Mouse (Mus musculus): Measurements from ENCODE around the gene Pigk. TPM values are rescaled to one million over a fixed set of nuclear protein-coding genes. Genes with fewer than 3 reads are reported as not detected.

The Pigk gene
- total RNA-seq, 4 experiments from 2014 or later = 21.7 to 26.6 (median 23.0) TPM

- no peak for DNase-seq (ENCODE audit: low spot score)
These were observed 182.2 kb downstream of the Pigk start for GRCm38 (mm10) chr3:152896111-152896510.

- no peak for DNase-seq (ENCODE audit: low spot score)
These were observed 183.3 kb downstream of the Pigk start for GRCm38 (mm10) chr3:152897196-152897595.

DNA sequence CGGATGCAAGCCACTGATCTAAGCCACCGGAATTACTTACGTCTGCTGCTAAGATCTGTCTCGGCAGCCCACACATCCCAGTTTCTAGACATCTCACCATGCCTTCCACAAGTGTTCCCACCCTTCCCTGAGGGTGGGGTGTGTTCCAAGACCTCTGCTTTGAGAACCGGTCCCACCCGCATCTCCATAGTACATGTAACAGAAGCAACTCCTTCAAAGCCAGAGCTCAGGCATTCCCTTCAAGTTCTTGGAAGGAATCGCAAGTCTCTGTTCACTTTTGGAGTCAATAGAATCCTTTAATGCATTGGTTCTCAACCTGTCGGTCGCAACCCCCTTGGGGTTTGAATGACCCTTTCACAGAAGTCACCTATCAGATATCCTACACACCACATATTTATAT, 185.0 kb downstream of the Pigk start:
- DNase-seq (ENCODE audit: low spot score) = no peak

DNA sequence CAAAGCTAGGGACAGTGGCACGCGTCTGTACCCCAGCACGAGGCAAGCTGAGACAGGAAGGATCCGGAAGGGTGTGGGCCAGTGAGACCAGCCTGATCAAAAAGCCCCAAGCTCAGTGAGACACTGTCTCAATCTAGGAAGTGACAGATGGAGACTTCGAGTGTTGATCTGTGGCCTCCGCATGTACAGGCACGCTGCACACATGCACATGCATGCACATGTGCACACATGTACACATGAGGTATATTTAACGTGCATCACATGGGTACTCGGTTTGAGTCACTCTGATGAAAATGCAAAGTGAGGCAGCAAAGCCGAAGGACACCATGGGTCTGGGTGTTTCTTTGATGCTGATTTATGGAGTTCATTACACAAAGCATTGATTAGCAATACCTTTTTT, 191.1 kb downstream of the Pigk start:
- no peak for DNase-seq (ENCODE audit: low spot score)

DNA sequence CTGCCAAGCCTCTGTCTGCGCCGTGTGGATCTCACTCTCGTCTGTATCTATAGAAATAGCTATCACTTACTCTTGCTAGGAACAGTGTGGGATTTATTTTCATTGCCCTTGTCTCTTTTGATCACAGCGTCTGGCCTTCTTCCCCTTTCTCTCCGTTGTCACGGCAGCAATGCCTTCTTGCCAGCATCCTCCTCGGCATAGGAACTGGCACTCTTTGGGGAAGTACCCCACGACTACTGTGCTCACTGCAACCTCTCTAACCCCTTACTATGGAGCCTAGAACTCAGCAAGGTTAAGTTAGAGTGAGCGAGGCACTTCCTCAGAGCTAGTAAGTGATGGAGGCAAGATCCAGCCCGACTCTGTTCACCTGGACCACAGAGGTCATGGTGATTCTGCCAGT, 191.9 kb downstream of the Pigk start:
- no peak for DNase-seq (ENCODE audit: low spot score)

GRCm38 (mm10) chr3:152907087-152907486, 193.2 kb downstream of the Pigk start:
- no peak for DNase-seq (ENCODE audit: low spot score)

GRCm38 (mm10) chr3:152907683-152908082, 193.8 kb downstream of the Pigk start:
- no peak for DNase-seq (ENCODE audit: low spot score)

DNA sequence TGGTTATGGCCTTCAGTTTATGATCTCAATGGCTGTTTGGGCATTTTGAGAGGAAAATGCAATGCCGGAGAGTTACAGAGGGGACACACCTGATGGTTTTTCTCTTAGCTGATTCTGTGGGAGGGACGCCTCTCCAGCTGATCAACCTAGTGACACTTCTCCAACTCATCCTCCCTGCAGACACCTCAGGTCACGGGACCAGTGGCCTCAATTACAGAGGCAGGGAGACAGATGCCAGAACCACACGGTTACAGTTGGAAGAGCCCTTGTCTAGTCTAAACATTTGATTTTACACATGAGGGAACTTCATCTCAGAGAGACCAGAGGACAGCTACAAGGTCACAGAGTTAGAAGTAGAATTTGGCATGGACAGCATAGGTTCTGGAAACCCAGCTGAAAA, 197.7 kb downstream of the Pigk start:
- no peak for DNase-seq (ENCODE audit: low spot score)

- DNase-seq (ENCODE audit: low spot score) = peak; percentile 17
These were observed 198.6 kb downstream of the Pigk start for GRCm38 (mm10) chr3:152912216-152913101.

GRCm38 (mm10) chr3:152913150-152913549, 199.2 kb downstream of the Pigk start:
- DNase-seq (ENCODE audit: low spot score) = no peak

GRCm38 (mm10) chr3:152913625-152914024, 199.7 kb downstream of the Pigk start:
- DNase-seq (ENCODE audit: low spot score) = no peak

DNA sequence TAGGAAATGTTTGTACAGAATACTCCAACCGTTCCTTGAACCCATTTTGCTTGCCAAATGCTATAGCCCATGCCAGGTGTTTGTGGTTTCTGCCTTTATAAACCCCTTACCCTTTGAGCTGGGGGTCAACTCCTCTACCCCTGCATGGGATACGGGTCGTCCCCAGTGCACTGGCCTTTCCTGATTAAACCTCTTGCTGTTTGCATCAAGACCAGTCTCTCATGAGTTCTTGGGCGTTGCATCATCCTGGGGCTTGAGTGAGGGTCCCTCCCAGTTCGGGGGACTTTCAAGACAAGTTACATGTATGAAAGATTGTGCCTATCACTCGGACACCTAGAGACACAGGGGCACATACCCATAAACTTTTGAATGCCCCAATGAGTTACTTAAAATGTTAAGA, 200.5 kb downstream of the Pigk start:
- no peak for DNase-seq (ENCODE audit: low spot score)

- DNase-seq (ENCODE audit: low spot score) = no peak
These were observed 203.7 kb downstream of the Pigk start for GRCm38 (mm10) chr3:152917579-152917978.

DNA sequence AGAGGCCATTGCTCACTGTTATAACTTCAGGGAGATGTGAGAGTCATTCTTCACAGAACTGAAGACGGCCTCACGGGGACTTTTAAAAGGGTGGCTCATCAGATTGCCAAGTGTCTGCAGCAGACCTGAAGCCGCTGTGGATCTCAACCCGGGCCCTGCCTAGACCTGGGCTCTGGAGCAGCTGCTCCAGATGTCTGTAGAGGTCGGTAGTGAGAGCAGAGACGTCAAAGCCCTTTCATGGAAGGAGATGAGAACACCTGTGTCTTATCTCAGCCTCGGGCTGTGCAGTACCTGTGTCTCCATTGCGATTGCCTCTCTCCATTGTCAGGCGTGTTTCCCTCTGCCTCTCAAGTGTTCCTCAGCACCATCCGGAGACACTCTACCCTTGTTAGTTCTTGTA, 205.2 kb downstream of the Pigk start:
- DNase-seq (ENCODE audit: low spot score) = no peak

- DNase-seq (ENCODE audit: low spot score) = no peak
These were observed 206.5 kb downstream of the Pigk start for GRCm38 (mm10) chr3:152920365-152920764.

GRCm38 (mm10) chr3:152923530-152923929, 209.6 kb downstream of the Pigk start:
- no peak for DNase-seq (ENCODE audit: low spot score)

DNA sequence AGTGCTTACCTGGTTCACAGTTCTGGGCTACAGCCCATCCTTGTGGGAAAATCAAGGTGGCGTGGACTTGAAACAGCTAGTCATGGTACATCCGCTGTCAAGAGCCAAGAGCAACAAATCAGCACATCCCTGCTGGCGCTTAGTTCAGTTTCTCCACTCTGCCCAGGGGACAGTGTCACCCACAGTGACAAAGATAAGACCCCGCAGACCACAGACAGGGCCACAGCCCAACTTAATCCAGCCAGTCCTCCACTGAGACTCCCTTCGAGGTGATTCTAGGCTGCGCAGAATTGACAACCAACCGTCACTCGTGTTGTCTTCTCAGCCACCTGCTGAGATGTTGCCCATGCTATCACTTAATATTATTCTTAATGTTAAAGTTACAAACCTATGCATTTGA, 211.5 kb downstream of the Pigk start:
- no peak for DNase-seq (ENCODE audit: low spot score)

DNA sequence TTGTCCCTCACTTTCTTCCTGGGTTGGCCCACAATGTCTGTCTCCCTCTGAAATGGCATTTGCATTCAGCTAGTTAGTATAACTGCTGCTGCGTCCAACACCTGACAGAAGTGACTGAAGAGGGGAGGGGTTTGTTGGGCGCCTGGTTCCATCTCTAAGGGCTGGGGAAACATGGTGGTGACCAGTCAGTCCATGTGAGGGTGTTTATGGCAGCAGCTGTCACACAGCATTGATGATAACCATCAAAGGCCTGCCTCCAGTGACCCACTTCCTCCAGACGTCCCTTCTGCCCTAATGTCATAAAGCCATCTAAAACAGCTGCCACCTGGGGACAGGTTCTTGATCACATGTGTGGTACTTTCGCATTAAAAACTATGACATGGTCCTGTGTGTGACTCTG, 212.3 kb downstream of the Pigk start:
- DNase-seq (ENCODE audit: low spot score) = no peak

DNA sequence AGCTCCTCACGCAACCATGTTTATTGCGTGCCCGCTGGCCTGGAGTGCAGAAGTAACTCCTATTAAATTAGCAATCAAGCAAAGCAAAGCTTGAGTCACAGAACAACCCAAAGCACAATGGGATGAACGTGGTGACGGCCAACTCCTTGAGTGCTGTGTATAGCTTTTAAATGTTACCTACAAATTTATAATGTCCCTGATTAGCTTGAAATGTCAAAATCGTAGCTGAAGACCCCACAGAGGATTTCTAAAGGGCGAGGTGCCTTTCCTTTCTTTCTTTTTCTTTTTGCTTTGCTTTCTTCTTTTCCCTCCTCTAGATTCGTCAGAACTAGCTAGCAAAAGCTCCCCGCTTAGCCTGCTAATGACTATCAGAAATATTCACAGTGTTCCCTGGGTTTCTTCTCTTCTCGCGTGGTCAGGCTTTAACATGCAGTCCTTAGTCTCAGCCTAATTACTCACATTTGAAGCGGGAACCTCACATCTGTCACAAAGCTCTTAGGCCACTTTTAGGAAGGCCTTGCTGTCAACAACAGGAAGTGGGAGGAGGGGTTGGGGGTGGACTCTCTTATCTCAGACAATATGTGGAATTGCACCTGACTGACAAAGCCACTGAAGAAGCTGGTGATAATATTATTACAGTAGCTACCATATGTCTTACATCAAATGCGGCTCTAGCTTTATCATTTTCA, 214.5 kb downstream of the Pigk start:
- DNase-seq (ENCODE audit: low spot score) = no peak

DNA sequence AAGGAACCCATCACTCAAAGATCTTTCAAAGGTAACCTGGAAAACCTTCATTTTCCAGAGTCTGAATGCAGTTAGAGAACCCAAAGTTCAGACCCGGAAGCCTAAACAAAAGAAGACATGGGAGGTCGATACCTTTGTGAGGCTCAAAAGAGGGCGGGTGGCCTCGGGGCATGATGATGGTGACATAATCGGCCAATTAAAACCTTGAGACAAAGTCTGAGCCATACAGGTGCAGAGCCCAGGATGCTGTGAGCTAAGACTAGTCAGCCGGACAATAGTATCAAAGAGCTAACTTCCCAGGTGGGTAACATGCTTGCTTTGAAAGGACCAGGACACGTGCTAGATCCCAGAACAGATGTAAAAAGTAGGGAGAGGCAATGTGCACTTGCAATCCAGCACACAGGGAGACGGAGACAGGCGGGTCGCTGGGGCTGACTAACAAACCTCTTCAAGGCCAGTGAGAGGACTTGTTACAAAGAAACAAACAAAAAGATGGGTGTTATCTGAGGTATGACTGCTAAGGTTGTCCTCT, 215.4 kb downstream of the Pigk start:
- no peak for DNase-seq (ENCODE audit: low spot score)

DNA sequence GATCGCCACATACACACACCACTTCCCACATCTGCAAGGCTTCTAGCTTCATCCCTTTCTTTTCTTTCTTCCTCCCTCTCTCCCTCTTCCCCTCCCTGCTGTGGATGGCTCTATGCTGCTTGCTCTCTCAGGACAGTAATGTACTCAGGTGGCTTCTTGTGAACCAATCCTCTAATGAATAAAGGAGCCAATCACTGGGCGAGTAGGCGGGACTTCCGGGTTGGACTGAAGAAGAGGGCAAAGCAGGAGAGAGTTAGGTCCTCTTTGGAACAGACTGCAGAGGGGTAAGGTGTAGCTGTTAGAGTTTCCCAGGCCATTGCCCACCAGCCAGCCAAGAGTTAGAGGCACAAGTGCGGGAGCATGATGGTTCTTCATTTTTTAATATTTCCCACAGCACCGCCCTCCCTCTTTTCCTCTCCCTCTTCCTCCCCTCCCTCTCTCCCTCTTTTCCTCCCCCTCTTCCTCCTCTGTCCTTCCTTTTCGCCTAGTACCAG, 215.9 kb downstream of the Pigk start:
- no peak for DNase-seq (ENCODE audit: low spot score)

GRCm38 (mm10) chr3:152931354-152931753, 217.5 kb downstream of the Pigk start:
- no peak for DNase-seq (ENCODE audit: low spot score)

DNA sequence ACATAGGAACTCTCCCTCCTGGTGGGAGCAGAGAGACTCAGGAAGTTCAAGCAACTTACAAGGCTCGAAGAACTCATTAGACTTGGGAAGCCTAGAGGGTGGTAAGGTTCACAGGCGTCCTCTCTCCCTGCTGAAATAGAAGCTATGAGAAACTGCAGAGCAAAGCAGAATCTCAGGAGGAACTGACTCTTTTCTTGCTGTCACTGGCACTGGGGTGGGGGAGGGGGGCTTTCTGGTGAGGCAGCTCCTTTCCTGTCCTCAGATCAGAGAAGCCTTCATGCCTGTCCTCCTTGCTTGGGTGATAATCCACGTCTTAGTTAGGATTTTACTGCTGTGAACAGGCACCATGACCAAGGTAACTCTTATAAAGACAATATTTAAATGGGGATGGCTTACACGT, 218.2 kb downstream of the Pigk start:
- DNase-seq (ENCODE audit: low spot score) = no peak
